11 mouse cellular contexts compared by ENCODE assay signal in genomic region chr7:118841796-118842195, GRCm38 (mm10). TPM values are rescaled to one million over a fixed set of nuclear protein-coding genes. Genes with fewer than 3 reads are reported as not detected.
DNase-seq lines count a peak whose midpoint lies in the region; ATAC-seq and TF ChIP-seq lines count a peak whose summit lies in the region.
"Had no signal": no experiment of that assay in that cellular context is flagged by ENCODE, and none has a peak within 500 bp of the region (broad histone marks: within the 10 kb centered on the region; RNA-seq: fewer than 3 reads in every experiment).

No protein-coding gene starts in this region.

- no peaks in the 10 kb centered on the region for H3K9me3 ChIP-seq in hindbrain, embryonic 14.5 days (ENCODE audit: control insufficient read depth, low read length)
- H3K9me3 ChIP-seq in hindbrain, embryonic 10.5 days: peaks cover 4% of the 10 kb centered on the region; the same call in 1 of the 2 replicates
- H3K9me3 ChIP-seq in G1E (replicated peaks): no peaks in the 10 kb centered on the region
- H3K9me3 ChIP-seq: liver, embryonic 13.5 days had no signal

- H3K4me2 ChIP-seq in hindbrain, embryonic 14.5 days (replicated peaks): no peak overlapping the region
- H3K4me2 ChIP-seq: liver, embryonic 13.5 days had no signal

- TF ChIP-seq CTCF in cerebellum, adult 2 months (IDR thresholded peaks at IDR 0.05; ENCODE audit: borderline replicate concordance, insufficient read depth, low read depth, low read length): peak; percentile 38; the same call in 1 of the 2 replicates
- TF ChIP-seq CTCF in G1E (IDR thresholded peaks at IDR 0.05; ENCODE audit: low read depth, low read length): no peak

- DNase-seq in cerebellum, adult 2 months: peak; percentile 55 to 76
- DNase-seq in cerebellum, adult 11-12 months: no peak
- DNase-seq in hindbrain, embryonic 14.5 days (ENCODE audit: low spot score): no peak
- DNase-seq in hindbrain, embryonic 10.5 days (ENCODE audit: low spot score): no peak
- no peak for DNase-seq in G1E (ENCODE audit: low spot score)
- DNase-seq in fibroblast of lung, adult 2 months (ENCODE audit: low read depth): peak; percentile 60
- DNase-seq in kidney, postnatal 25 days: no peak
- no peak for DNase-seq in urinary bladder, postnatal 14 days (ENCODE audit: low spot score)
- DNase-seq: kidney, postnatal 36 days; liver, embryonic 13.5 days; spleen, adult 18-20 months had no signal

- peak overlapping the region; percentile 45 for H3K27ac ChIP-seq in cerebellum, adult 2 months (ENCODE audit: insufficient read depth, low read length)
- H3K27ac ChIP-seq in hindbrain, embryonic 14.5 days: no peak overlapping the region
- no peak overlapping the region for H3K27ac ChIP-seq in hindbrain, embryonic 10.5 days
- H3K27ac ChIP-seq: liver, embryonic 13.5 days had no signal

- no peaks in the 10 kb centered on the region for H3K27me3 ChIP-seq in cerebellum, adult 2 months (ENCODE audit: control insufficient read depth, insufficient read depth, low read length)
- H3K27me3 ChIP-seq in hindbrain, embryonic 14.5 days (ENCODE audit: control insufficient read depth, insufficient read depth, low read length): no peaks in the 10 kb centered on the region
- H3K27me3 ChIP-seq in hindbrain, embryonic 10.5 days (ENCODE audit: insufficient read depth, poor library complexity, severe bottlenecking): no peaks in the 10 kb centered on the region
- no peaks in the 10 kb centered on the region for H3K27me3 ChIP-seq in G1E (ENCODE audit: insufficient read depth, low read length)
- H3K27me3 ChIP-seq: liver, embryonic 13.5 days had no signal

- TF ChIP-seq POLR2A in cerebellum, adult 2 months (IDR thresholded peaks at IDR 0.05; ENCODE audit: borderline replicate concordance, insufficient read depth, low read length): no peak

- H3K9ac ChIP-seq in hindbrain, embryonic 14.5 days: no peak overlapping the region
- H3K9ac ChIP-seq: liver, embryonic 13.5 days had no signal

- ATAC-seq in hindbrain, embryonic 14.5 days (ENCODE audit: low FRiP score): peak; percentile 57; the same call in 1 of the 2 replicates
- ATAC-seq in G1E (ENCODE audit: extremely low read depth, insufficient number of reproducible peaks, low FRiP score, poor library complexity, severe bottlenecking): 0 out of 2 replicates have a peak, but pooled peaks have one; percentile 16

- peaks cover 99% of the 10 kb centered on the region for H3K36me3 ChIP-seq in hindbrain, embryonic 14.5 days (replicated peaks; ENCODE audit: control insufficient read depth, insufficient read depth)
- peaks cover 100% of the 10 kb centered on the region for H3K36me3 ChIP-seq in hindbrain, embryonic 10.5 days
- H3K36me3 ChIP-seq in G1E (replicated peaks): peaks cover 99% of the 10 kb centered on the region

- H3K4me1 ChIP-seq in cerebellum, adult 2 months (ENCODE audit: control insufficient read depth, insufficient read depth, low read length): peaks cover 43% of the 10 kb centered on the region
- H3K4me1 ChIP-seq in hindbrain, embryonic 14.5 days (replicated peaks; ENCODE audit: control insufficient read depth, insufficient read depth, low read length): no peaks in the 10 kb centered on the region
- H3K4me1 ChIP-seq in hindbrain, embryonic 10.5 days (replicated peaks): no peaks in the 10 kb centered on the region
- peaks cover 14% of the 10 kb centered on the region for H3K4me1 ChIP-seq in G1E (ENCODE audit: insufficient read depth, low read depth, low read length)

- H3K4me3 ChIP-seq in cerebellum, adult 2 months (replicated peaks; ENCODE audit: insufficient read depth, low read depth, low read length): no peak overlapping the region
- H3K4me3 ChIP-seq in hindbrain, embryonic 14.5 days (replicated peaks; ENCODE audit: low read length): no peak overlapping the region
- H3K4me3 ChIP-seq in hindbrain, embryonic 10.5 days: no peak overlapping the region
- no peak overlapping the region for H3K4me3 ChIP-seq in G1E (ENCODE audit: low read depth, low read length)
- H3K4me3 ChIP-seq: liver, embryonic 13.5 days had no signal

- 0% methylated on average over 1 of the region's 1 CpGs for WGBS in cerebellum, adult 2 months
- 71% methylated on average over 1 of the region's 1 CpGs for WGBS in hindbrain, embryonic 14.5 days
- WGBS in hindbrain, embryonic 10.5 days: 68% methylated on average over 1 of the region's 1 CpGs

RNA-seq across cellular contexts. Expression of gene Iqck, which starts 13.8 kb away (rescaled TPM):
- polyA plus RNA-seq in cerebellum, adult 2 months (2012; rRNA removed): 5.9 and 7.4 TPM in 2 replicates
- 4.4 and 4.5 TPM in 2 replicates for polyA plus RNA-seq in hindbrain, embryonic 14.5 days (2014; fragmentation: Nextera tagmentation; extraction: Ambion mirVana)
- 6.7 and 9.6 TPM in 2 replicates for polyA plus RNA-seq in hindbrain, embryonic 10.5 days (2016; fragmentation: Nextera tagmentation; extraction: Ambion mirVana)
- total RNA-seq in G1E (2014; fragmentation: Nextera tagmentation): 1.7 TPM in 1 of 2 replicates, not detected in the other
- 0.93 and 1.3 TPM in 2 replicates for total RNA-seq in G1E (2017)
- polyA plus RNA-seq in G1E (2012): 0.16 and 0.26 TPM in 2 replicates

RNA-seq across cellular contexts. Expression of gene Knop1, which starts 14.3 kb away (rescaled TPM):
- 16.4 and 16.9 TPM in 2 replicates for polyA plus RNA-seq in cerebellum, adult 2 months (2012; rRNA removed)
- 55.0 and 64.8 TPM in 2 replicates for polyA plus RNA-seq in hindbrain, embryonic 14.5 days (2014; fragmentation: Nextera tagmentation; extraction: Ambion mirVana)
- polyA plus RNA-seq in hindbrain, embryonic 10.5 days (2016; fragmentation: Nextera tagmentation; extraction: Ambion mirVana): 105 and 137 TPM in 2 replicates
- total RNA-seq in G1E (2014; fragmentation: Nextera tagmentation) (21.0 and 23.2 TPM in 2 replicates), G1E (2017) (29.6 and 39.1 TPM in 2 replicates)
- 9.0 and 11.2 TPM in 2 replicates for polyA plus RNA-seq in G1E (2012)

Comparison
In these comparisons a context has a peak if more than half of its experiments do, and no peak if none do; other contexts are left out.
1. DNase-seq: peak in cerebellum, adult 2 months (2 of 2) and fibroblast of lung, adult 2 months (single experiment); none in cerebellum, adult 11-12 months (single experiment), hindbrain, embryonic 14.5 days (single experiment), hindbrain, embryonic 10.5 days (single experiment), G1E (single experiment), kidney, postnatal 25 days (0 of 2) and urinary bladder, postnatal 14 days (single experiment).